Mouse (Mus musculus): ENCODE measurements around the gene Tgfb1. TPM values are rescaled to one million over a fixed set of nuclear protein-coding genes. Genes with fewer than 3 reads are reported as not detected.

The Tgfb1 gene
- polyA plus RNA-seq, 1 experiment from 2014 or later, result 2.4 TPM

- Histone ChIP-seq H3K27me3 (no peaks in the 10 kb centered on the region), H3K4me2 (replicated peaks) (no peak overlapping the region), H3K4me3 (no peak overlapping the region), H3K9ac (no peak overlapping the region), H3K4me1 (no peaks in the 10 kb centered on the region), H3K27ac (no peak overlapping the region), H3K9me3 (no peaks in the 10 kb centered on the region), H3K36me3 (peaks cover 96% of the 10 kb centered on the region)
- no peak for ATAC-seq (ENCODE audit: low FRiP score, low read depth)
- 85% methylated on average over 19 of the region's 19 CpGs for whole genome bisulfite sequencing
Observed at GRCm38 (mm10) chr7:25725886-25726285, 39.1 kb downstream of the Tgfb1 start.

GRCm38 (mm10) chr7:25727800-25728199 lies 41.0 kb downstream of the Tgfb1 start:
- Histone ChIP-seq H3K27ac (no peak overlapping the region), H3K9me3 (no peaks in the 10 kb centered on the region), H3K4me2 (replicated peaks) (no peak overlapping the region), H3K27me3 (no peaks in the 10 kb centered on the region), H3K4me3 (no peak overlapping the region), H3K9ac (no peak overlapping the region), H3K36me3 (peaks cover 98% of the 10 kb centered on the region), H3K4me1 (no peaks in the 10 kb centered on the region)
- ATAC-seq (ENCODE audit: low FRiP score, low read depth), result no peak
- WGBS, result 85% methylated on average over 5 of the region's 5 CpGs

- no peak for ATAC-seq (ENCODE audit: low FRiP score, low read depth)
- Histone ChIP-seq H3K4me2 (replicated peaks) (no peak overlapping the region), H3K9ac (no peak overlapping the region), H3K27ac (no peak overlapping the region), H3K4me1 (no peaks in the 10 kb centered on the region), H3K9me3 (no peaks in the 10 kb centered on the region), H3K4me3 (no peak overlapping the region), H3K36me3 (peaks cover 97% of the 10 kb centered on the region), H3K27me3 (no peaks in the 10 kb centered on the region)
- WGBS, result 45% methylated on average over 2 of the region's 2 CpGs
Observed at GRCm38 (mm10) chr7:25729396-25729795, 42.6 kb downstream of the Tgfb1 start.

GRCm38 (mm10) chr7:25729862-25730261 lies 43.1 kb downstream of the Tgfb1 start:
- WGBS, result 83% methylated on average over 2 of the region's 2 CpGs
- Histone ChIP-seq H3K4me3 (no peak overlapping the region), H3K9ac (no peak overlapping the region), H3K4me2 (replicated peaks) (no peak overlapping the region), H3K9me3 (no peaks in the 10 kb centered on the region), H3K27ac (no peak overlapping the region), H3K36me3 (peaks cover 97% of the 10 kb centered on the region), H3K4me1 (no peaks in the 10 kb centered on the region), H3K27me3 (no peaks in the 10 kb centered on the region)
- ATAC-seq (ENCODE audit: low FRiP score, low read depth), result no peak

GRCm38 (mm10) chr7:25731294-25732055 lies 44.7 kb downstream of the Tgfb1 start:
- no peaks in the 10 kb centered on the region for H3K4me1 ChIP-seq
- H3K27me3 ChIP-seq, result no peaks in the 10 kb centered on the region
- H3K9me3 ChIP-seq, result no peaks in the 10 kb centered on the region
- H3K4me2 ChIP-seq (replicated peaks), result no peak overlapping the region
- peaks cover 97% of the 10 kb centered on the region for H3K36me3 ChIP-seq
- no peak overlapping the region for H3K27ac ChIP-seq
- no peak overlapping the region for H3K4me3 ChIP-seq
- H3K9ac ChIP-seq, result no peak overlapping the region
- WGBS, result 90% methylated on average over 8 of the region's 8 CpGs
- no peak for ATAC-seq (ENCODE audit: low FRiP score, low read depth)

GRCm38 (mm10) chr7:25734991-25735390 lies 48.2 kb downstream of the Tgfb1 start:
- Histone ChIP-seq H3K36me3 (peaks cover 99% of the 10 kb centered on the region), H3K27ac (no peak overlapping the region), H3K27me3 (no peaks in the 10 kb centered on the region), H3K9ac (no peak overlapping the region), H3K9me3 (no peaks in the 10 kb centered on the region), H3K4me1 (no peaks in the 10 kb centered on the region), H3K4me3 (no peak overlapping the region), H3K4me2 (replicated peaks) (no peak overlapping the region)
- WGBS, result 65% methylated on average over 4 of the region's 4 CpGs
- no peak for ATAC-seq (ENCODE audit: low FRiP score, low read depth)

GRCm38 (mm10) chr7:25736920-25737319 lies 50.1 kb downstream of the Tgfb1 start:
- Histone ChIP-seq H3K9ac (no peak overlapping the region), H3K9me3 (no peaks in the 10 kb centered on the region), H3K4me1 (no peaks in the 10 kb centered on the region), H3K27me3 (no peaks in the 10 kb centered on the region), H3K4me2 (replicated peaks) (no peak overlapping the region), H3K27ac (no peak overlapping the region), H3K4me3 (no peak overlapping the region), H3K36me3 (peaks cover 99% of the 10 kb centered on the region)
- WGBS, result 92% methylated on average over 2 of the region's 2 CpGs
- no peak for ATAC-seq (ENCODE audit: low FRiP score, low read depth)

GRCm38 (mm10) chr7:25738277-25738676 lies 51.5 kb downstream of the Tgfb1 start:
- Histone ChIP-seq H3K4me2 (replicated peaks) (no peak overlapping the region), H3K27me3 (no peaks in the 10 kb centered on the region), H3K4me1 (no peaks in the 10 kb centered on the region), H3K27ac (no peak overlapping the region), H3K9me3 (no peaks in the 10 kb centered on the region), H3K36me3 (peaks cover 99% of the 10 kb centered on the region), H3K9ac (no peak overlapping the region), H3K4me3 (no peak overlapping the region)
- WGBS, result 91% methylated on average over 3 of the region's 3 CpGs
- ATAC-seq (ENCODE audit: low FRiP score, low read depth), result no peak

GRCm38 (mm10) chr7:25746844-25747243 lies 60.0 kb downstream of the Tgfb1 start:
- no peak overlapping the region for H3K27ac ChIP-seq
- no peak overlapping the region for H3K9ac ChIP-seq
- no peak for ATAC-seq (ENCODE audit: low FRiP score, low read depth)
- H3K9me3 ChIP-seq, result no peaks in the 10 kb centered on the region
- H3K27me3 ChIP-seq, result no peaks in the 10 kb centered on the region
- no peak overlapping the region for H3K4me2 ChIP-seq (replicated peaks)
- peaks cover 6% of the 10 kb centered on the region for H3K4me1 ChIP-seq
- peaks cover 99% of the 10 kb centered on the region for H3K36me3 ChIP-seq
- no peak overlapping the region for H3K4me3 ChIP-seq
- 82% methylated on average over 3 of the region's 3 CpGs for whole genome bisulfite sequencing

- Histone ChIP-seq H3K4me3 (peak overlapping the region; percentile 99), H3K4me1 (peaks cover 22% of the 10 kb centered on the region), H3K36me3 (peaks cover 45% of the 10 kb centered on the region), H3K27ac (0 out of 2 replicates have a peak overlapping the region, but pooled peaks have one; percentile 10), H3K9ac (peak overlapping the region; percentile 97), H3K9me3 (no peaks in the 10 kb centered on the region), H3K4me2 (replicated peaks) (peak overlapping the region; percentile 82), H3K27me3 (no peaks in the 10 kb centered on the region)
- ATAC-seq (ENCODE audit: low FRiP score, low read depth), result no peak
Observed at GRCm38 (mm10) chr7:25753076-25753475, 66.3 kb downstream of the Tgfb1 start.

- Histone ChIP-seq H3K27ac (peak overlapping the region; percentile 99), H3K9me3 (no peaks in the 10 kb centered on the region), H3K36me3 (peaks cover 45% of the 10 kb centered on the region), H3K27me3 (no peaks in the 10 kb centered on the region), H3K4me1 (peaks cover 22% of the 10 kb centered on the region), H3K4me3 (peak overlapping the region; percentile 99), H3K4me2 (replicated peaks) (peak overlapping the region; percentile 82), H3K9ac (peak overlapping the region; percentile 97)
- peak; percentile 1; the same call in 1 of the 2 replicates for ATAC-seq (ENCODE audit: low FRiP score, low read depth)
- under 1% methylated on average over 46 of the region's 46 CpGs for WGBS
Observed at GRCm38 (mm10) chr7:25753643-25754438, 67.0 kb downstream of the Tgfb1 start.

- H3K9ac ChIP-seq, result peak overlapping the region; percentile 97
- peak overlapping the region; percentile 99 for H3K27ac ChIP-seq
- peaks cover 45% of the 10 kb centered on the region for H3K36me3 ChIP-seq
- peak overlapping the region; percentile 82 for H3K4me2 ChIP-seq (replicated peaks)
- no peaks in the 10 kb centered on the region for H3K27me3 ChIP-seq
- peaks cover 22% of the 10 kb centered on the region for H3K4me1 ChIP-seq
- H3K9me3 ChIP-seq, result no peaks in the 10 kb centered on the region
- peak overlapping the region; percentile 99 for H3K4me3 ChIP-seq
- no peak for ATAC-seq (ENCODE audit: low FRiP score, low read depth)
- WGBS, result 0% methylated on average over 30 of the region's 30 CpGs
Observed at GRCm38 (mm10) chr7:25754439-25754737, 67.6 kb downstream of the Tgfb1 start.
